ENCODE assay signal across 8 mouse cellular contexts in the genomic region with DNA sequence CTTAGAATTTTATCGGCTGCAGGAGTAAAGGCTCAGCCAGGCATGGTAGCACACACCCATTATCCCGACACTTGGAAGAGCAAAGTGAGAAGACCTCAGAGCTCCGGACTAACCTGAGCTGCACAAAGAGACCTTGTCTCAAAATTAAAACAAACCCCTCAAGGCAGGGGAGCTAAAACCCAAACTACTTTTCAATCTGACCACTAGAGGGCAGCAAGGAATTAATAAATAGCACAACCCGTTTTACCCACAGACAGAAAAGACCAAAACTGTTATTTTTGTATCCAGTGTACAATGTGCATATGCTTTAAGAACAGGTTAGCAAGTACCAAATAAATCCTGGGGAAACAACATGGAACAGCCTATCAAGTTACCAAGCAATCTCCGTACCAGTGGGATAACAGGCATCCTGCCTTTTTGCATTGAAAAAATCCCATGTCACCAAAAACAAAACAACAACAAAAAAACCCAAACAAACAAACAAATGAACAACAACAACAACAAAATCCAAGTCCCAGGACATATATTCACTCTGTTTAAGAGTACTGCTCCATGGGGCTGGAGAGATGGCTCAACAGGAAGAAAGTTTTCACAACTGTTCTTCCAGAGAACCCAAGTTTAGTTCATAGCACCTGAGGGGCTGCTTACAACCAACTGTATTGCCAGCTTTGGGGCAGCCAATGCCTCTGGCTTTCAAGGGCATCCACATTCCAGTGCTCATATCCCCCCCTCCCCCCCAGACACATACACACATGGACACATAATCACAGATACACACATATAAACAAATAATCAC. TPM values are rescaled to one million over a fixed set of nuclear protein-coding genes. Genes with fewer than 3 reads are reported as not detected.
DNase-seq lines count a peak whose midpoint lies in the region; ATAC-seq and TF ChIP-seq lines count a peak whose summit lies in the region.
"Had no signal": no experiment of that assay in that cellular context is flagged by ENCODE, and none has a peak within 500 bp of the region (broad histone marks: within the 10 kb centered on the region; RNA-seq: fewer than 3 reads in every experiment).

No protein-coding gene starts in this region.

- H3K27me3 ChIP-seq in kidney, postnatal 0 days (ENCODE audit: insufficient read depth, low read length) = no peaks in the 10 kb centered on the region
- no peaks in the 10 kb centered on the region for H3K27me3 ChIP-seq in midbrain, embryonic 15.5 days (replicated peaks)
- H3K27me3 ChIP-seq: heart, embryonic 15.5 days had no signal

- intact Hi-C loops in gastrocnemius, postnatal 14 days (cut with DNase I; ENCODE audit: low total_unique reads) = loop anchor here (5.0 kb wide), 1 partner anchor 224 kb away; no protein-coding TSS in a partner anchor

- peak; percentile 86 for TF ChIP-seq CTCF in kidney, postnatal 0 days (IDR thresholded peaks at IDR 0.05; ENCODE audit: low read depth)
- TF ChIP-seq CTCF in bone marrow, adult 2 months (IDR thresholded peaks at IDR 0.05; ENCODE audit: control insufficient read depth, insufficient read depth, low read length) = peak; percentile 12; the same call in 1 of the 2 replicates

- ATAC-seq in kidney, postnatal 0 days (replicated peaks; ENCODE audit: low FRiP score, low read depth) = no peak
- peak; percentile 71; the same call in 1 of the 2 replicates for ATAC-seq in midbrain, embryonic 15.5 days (replicated peaks)

- H3K9me3 ChIP-seq in kidney, postnatal 0 days (replicated peaks; ENCODE audit: low read length) = no peaks in the 10 kb centered on the region
- no peaks in the 10 kb centered on the region for H3K9me3 ChIP-seq in midbrain, embryonic 15.5 days
- H3K9me3 ChIP-seq: heart, embryonic 15.5 days had no signal

- no peak for TF ChIP-seq POLR2A in bone marrow, adult 2 months (IDR thresholded peaks at IDR 0.05; ENCODE audit: borderline replicate concordance, control insufficient read depth, low read depth, low read length)

- no peaks in the 10 kb centered on the region for H3K36me3 ChIP-seq in kidney, postnatal 0 days (ENCODE audit: insufficient read depth, low read length)
- H3K36me3 ChIP-seq in midbrain, embryonic 15.5 days (replicated peaks) = no peaks in the 10 kb centered on the region
- H3K36me3 ChIP-seq: heart, embryonic 15.5 days had no signal

- H3K27ac ChIP-seq in kidney, postnatal 0 days = no peak overlapping the region
- H3K27ac ChIP-seq in bone marrow, adult 2 months (ENCODE audit: control insufficient read depth, insufficient read depth, low read depth, low read length, poor library complexity) = no peak overlapping the region
- H3K27ac ChIP-seq in midbrain, embryonic 15.5 days = no peak overlapping the region
- H3K27ac ChIP-seq: heart, embryonic 15.5 days had no signal

- no peak overlapping the region for H3K4me2 ChIP-seq in kidney, postnatal 0 days (ENCODE audit: low read length)
- H3K4me2 ChIP-seq in midbrain, embryonic 15.5 days = no peak overlapping the region
- H3K4me2 ChIP-seq: heart, embryonic 15.5 days had no signal

- no peaks in the 10 kb centered on the region for H3K4me1 ChIP-seq in kidney, postnatal 0 days (replicated peaks; ENCODE audit: insufficient read depth, low read length)
- H3K4me1 ChIP-seq in bone marrow, adult 2 months (ENCODE audit: control insufficient read depth, insufficient read depth, low read length) = no peaks in the 10 kb centered on the region
- H3K4me1 ChIP-seq in midbrain, embryonic 15.5 days = no peaks in the 10 kb centered on the region

- H3K4me3 ChIP-seq in kidney, postnatal 0 days (replicated peaks; ENCODE audit: low read depth, low read length) = no peak overlapping the region
- no peak overlapping the region for H3K4me3 ChIP-seq in bone marrow, adult 2 months (replicated peaks; ENCODE audit: control insufficient read depth, low read depth, low read length)
- H3K4me3 ChIP-seq in midbrain, embryonic 15.5 days = no peak overlapping the region
- H3K4me3 ChIP-seq: heart, embryonic 15.5 days had no signal

- 29% methylated on average over 5 of the region's 5 CpGs for WGBS in kidney, postnatal 0 days
- 47% methylated on average over 5 of the region's 5 CpGs for whole genome bisulfite sequencing in bone marrow, adult 2 months
- WGBS in midbrain, embryonic 15.5 days = 45% methylated on average over 5 of the region's 5 CpGs

- no peak overlapping the region for H3K9ac ChIP-seq in kidney, postnatal 0 days (ENCODE audit: low read depth, low read length)
- H3K9ac ChIP-seq in midbrain, embryonic 15.5 days = no peak overlapping the region
- H3K9ac ChIP-seq: heart, embryonic 15.5 days had no signal

- DNase-seq in kidney, postnatal 0 days (ENCODE audit: low spot score) = peak; percentile 88
- no peak for DNase-seq in kidney, postnatal 4 days
- DNase-seq in ES-CJ7 (ENCODE audit: low read depth, low spot score) = peak; percentile 58
- DNase-seq in forelimb bud, embryonic 11.5 days (ENCODE audit: low read depth, low spot score) = peak; percentile 66
- DNase-seq in gastrocnemius, postnatal 14 days = no peak

RNA-seq across cellular contexts. Expression of gene Prom1, which starts 53.1 kb away (rescaled TPM):
- 101 and 108 TPM in 2 replicates for polyA plus RNA-seq in kidney, postnatal 0 days (2015; fragmentation: Nextera tagmentation; extraction: Ambion mirVana)
- 7.3 and 58.9 TPM in 2 replicates for polyA plus RNA-seq in bone marrow, adult 2 months (2011; ENCODE audit: insufficient read depth, insufficient read length, low replicate concordance, missing spikeins)
- polyA plus RNA-seq in midbrain, embryonic 15.5 days (2015; fragmentation: Nextera tagmentation; extraction: Ambion mirVana) = 30.2 and 32.6 TPM in 2 replicates
- 10 to 100 TPM; 13.1 to 19.7 TPM for total RNA-seq in gastrocnemius, postnatal 14 days (2021)

Comparison
In these comparisons a context has a peak if more than half of its experiments do, and no peak if none do; other contexts are left out.
1. DNase-seq: peak in kidney, postnatal 0 days (single experiment), ES-CJ7 (single experiment) and forelimb bud, embryonic 11.5 days (single experiment); none in kidney, postnatal 4 days (0 of 2) and gastrocnemius, postnatal 14 days (single experiment).